Mouse (Mus musculus): ENCODE measurements at regions not wholly inside any gene's neighbourhood (a gene's known extent, or its start where the extent isn't known, plus 50 kb on each side); places are given as distances from the start of the nearest gene placed in this dataset.

DNA sequence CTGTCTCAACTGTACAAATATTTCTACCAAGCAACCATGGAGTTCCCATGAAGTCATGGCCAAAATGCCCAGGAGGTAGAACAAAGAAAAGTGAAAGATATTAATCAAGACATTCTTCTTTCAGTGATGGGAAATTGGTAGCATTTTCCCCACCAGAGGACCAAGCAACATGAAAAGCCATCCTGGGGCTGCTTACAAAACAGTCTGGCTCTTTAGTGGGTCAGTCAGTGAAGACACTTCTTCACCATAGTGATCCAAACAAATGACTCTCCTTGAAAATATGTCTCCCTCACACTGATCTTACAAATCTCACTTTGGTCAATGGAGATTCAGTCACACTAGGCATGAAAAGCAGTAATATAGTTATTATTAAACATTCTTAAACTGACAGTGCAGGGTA is 299.8 kb upstream of the Gm9747 start:
- no peak for DNase-seq (ENCODE audit: extremely low read depth)
- Histone ChIP-seq H3K9me3 (replicated peaks; ENCODE audit: low read length) (no peaks in the 10 kb centered on the region), H3K79me2 (replicated peaks; ENCODE audit: control insufficient read depth, extremely low read depth, insufficient read depth, poor library complexity, severe bottlenecking) (no peaks in the 10 kb centered on the region), H3K4me1 (ENCODE audit: control insufficient read depth in 1 of 2, insufficient read depth in 2 of 2) (no peaks in the 10 kb centered on the region), H3K4me3 (replicated peaks in 1 of 3; ENCODE audit: low read depth in 2 of 3, low read length in 2 of 3, poor library complexity in 1 of 3) (no peak overlapping the region), H3K36me3 (replicated peaks in 1 of 2; ENCODE audit: control insufficient read depth in 1 of 2, insufficient read depth in 1 of 2, low read length in 1 of 2) (no peaks in the 10 kb centered on the region), H3K9ac (ENCODE audit: insufficient read depth, low read depth) (no peak overlapping the region), H3K27me3 (replicated peaks) (no peaks in the 10 kb centered on the region), H3K4me2 (ENCODE audit: insufficient read depth, low read depth, poor library complexity, severe bottlenecking) (no peak overlapping the region), H3K27ac (ENCODE audit: insufficient read depth, low read depth) (no peak overlapping the region)
- in situ Hi-C loops (cut with MboI; ENCODE audit: low pct_ligation_motif_present, low pct_unique_long_range_greater_than_20kb, low sequenced_read_pairs) (no loop called here), dilution Hi-C loops (cut with MboI; ENCODE audit: extremely low pct_ligation_motif_present, extremely low pct_unique_long_range_greater_than_20kb, low sequenced_read_pairs) (no loop called here)
- TF ChIP-seq PAX5 (IDR thresholded peaks at IDR 0.05; ENCODE audit: low read length) (no peak), NRF1 (IDR thresholded peaks at IDR 0.05; ENCODE audit: low read depth, low read length) (no peak), USF2 (conservative IDR thresholded peaks at IDR 0.05; ENCODE audit: low read depth, low read length) (no peak), MEF2A (IDR thresholded peaks at IDR 0.05; ENCODE audit: borderline replicate concordance, low read depth, low read length) (no peak), MYC (IDR thresholded peaks at IDR 0.05; ENCODE audit: low read depth, low read length) (no peak), ZKSCAN1 (IDR thresholded peaks at IDR 0.05; ENCODE audit: borderline replicate concordance, low read depth, low read length) (no peak), JUND (conservative IDR thresholded peaks at IDR 0.05; ENCODE audit: low read depth, low read length) (no peak), RCOR1 (conservative IDR thresholded peaks at IDR 0.05; ENCODE audit: low read depth, low read length) (no peak), KAT2A (IDR thresholded peaks at IDR 0.05; ENCODE audit: insufficient replicate concordance, low read length) (no peak), E2F4 (IDR thresholded peaks at IDR 0.05; ENCODE audit: insufficient replicate concordance, low read depth, low read length) (no peak), MXI1 (IDR thresholded peaks at IDR 0.05; ENCODE audit: low read depth, low read length) (no peak), MAX (IDR thresholded peaks at IDR 0.05; ENCODE audit: low read length) (no peak), UBTF (IDR thresholded peaks at IDR 0.05; ENCODE audit: low read depth, low read length) (no peak), HCFC1 (IDR thresholded peaks at IDR 0.05; ENCODE audit: low read depth, low read length) (no peak), TBP (conservative IDR thresholded peaks at IDR 0.05; ENCODE audit: low read depth, low read length) (no peak), GABPA (IDR thresholded peaks at IDR 0.05; ENCODE audit: insufficient replicate concordance, low read depth, low read length) (no peak), MAZ (IDR thresholded peaks at IDR 0.05; ENCODE audit: low read depth, low read length) (no peak), ZC3H11A (IDR thresholded peaks at IDR 0.05; ENCODE audit: low read depth, low read length) (no peak), JUN (IDR thresholded peaks at IDR 0.05; ENCODE audit: insufficient read depth, low read depth, low read length) (no peak), CHD2 (IDR thresholded peaks at IDR 0.05; ENCODE audit: low read length) (no peak)

DNA sequence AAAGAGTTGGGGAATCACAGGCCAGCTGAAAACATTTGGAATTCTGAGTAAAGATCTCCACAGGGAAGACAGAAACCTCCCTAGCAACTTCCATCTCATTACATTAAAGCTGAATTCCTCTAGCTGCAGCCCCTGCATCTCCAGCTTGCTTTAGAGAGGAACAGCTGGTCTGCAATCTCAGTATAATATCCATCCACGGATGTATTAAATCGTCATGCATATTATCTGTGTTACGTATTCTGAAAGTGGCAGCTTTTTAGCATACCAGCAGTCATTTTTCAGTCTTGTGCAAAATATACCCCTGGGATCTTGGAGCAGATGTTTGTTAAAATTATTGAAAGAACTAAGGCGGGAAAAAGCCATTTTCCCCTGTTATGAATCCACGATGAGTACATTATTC is 287.7 kb upstream of the Gm9747 start:
- no peak overlapping the region for H3K27ac ChIP-seq (ENCODE audit: insufficient read depth, low read depth)
- H3K9me3 ChIP-seq (replicated peaks; ENCODE audit: low read length), result no peaks in the 10 kb centered on the region
- H3K27me3 ChIP-seq (replicated peaks), result no peaks in the 10 kb centered on the region
- no peak overlapping the region for H3K4me2 ChIP-seq (ENCODE audit: insufficient read depth, low read depth, poor library complexity, severe bottlenecking)
- no peak for DNase-seq (ENCODE audit: extremely low read depth)
- dilution Hi-C loops (cut with MboI; ENCODE audit: extremely low pct_ligation_motif_present, extremely low pct_unique_long_range_greater_than_20kb, low sequenced_read_pairs), result no loop called here
- H3K79me2 ChIP-seq (replicated peaks; ENCODE audit: control insufficient read depth, extremely low read depth, insufficient read depth, poor library complexity, severe bottlenecking), result no peaks in the 10 kb centered on the region
- no peak overlapping the region for H3K9ac ChIP-seq (ENCODE audit: insufficient read depth, low read depth)
- no peaks in the 10 kb centered on the region for H3K36me3 ChIP-seq (replicated peaks in 1 of 2; ENCODE audit: control insufficient read depth in 1 of 2, insufficient read depth in 1 of 2, low read length in 1 of 2)
- in situ Hi-C loops (cut with MboI; ENCODE audit: low pct_ligation_motif_present, low pct_unique_long_range_greater_than_20kb, low sequenced_read_pairs), result no loop called here
- TF ChIP-seq RCOR1 (conservative IDR thresholded peaks at IDR 0.05; ENCODE audit: low read depth, low read length), result no peak
- no peak for TF ChIP-seq E2F4 (IDR thresholded peaks at IDR 0.05; ENCODE audit: insufficient replicate concordance, low read depth, low read length)
- TF ChIP-seq CHD1 (IDR thresholded peaks at IDR 0.05; ENCODE audit: low read depth, low read length), result no peak
- TF ChIP-seq UBTF (IDR thresholded peaks at IDR 0.05; ENCODE audit: low read depth, low read length), result no peak
- TF ChIP-seq POLR2AphosphoS2 (IDR thresholded peaks at IDR 0.05; ENCODE audit: low read depth, low read length), result no peak
- no peak overlapping the region for H3K4me3 ChIP-seq (replicated peaks in 1 of 3; ENCODE audit: low read depth in 2 of 3, low read length in 2 of 3, poor library complexity in 1 of 3)
- H3K4me1 ChIP-seq (ENCODE audit: control insufficient read depth in 1 of 2, insufficient read depth in 2 of 2), result no peaks in the 10 kb centered on the region

All from CH12.LX (cell line).